Mouse (Mus musculus) olfactory bulb, adult 2 months (tissue): Measurements from ENCODE around the gene Atg4c. TPM values are rescaled to one million over a fixed set of nuclear protein-coding genes. Genes with fewer than 3 reads are reported as not detected.

Experiments used
- H3K27ac ChIP-seq: fragments of 200-500 bp; 2 replicates; pipeline ENCODE4 v1.5.1; 2012; ENCODE audit warnings: low read depth, low read length; ENCODE audit not compliant: insufficient read depth
- H3K4me1 ChIP-seq: fragments of 200-500 bp; 2 replicates; pipeline ENCODE4 v1.6.1; 2012; ENCODE audit warnings: low read length; ENCODE audit not compliant: control insufficient read depth, insufficient read depth
- H3K4me3 ChIP-seq: fragments of 200-500 bp; 2 replicates; pipeline ENCODE4 v1.5.1; 2012; ENCODE audit warnings: mild to moderate bottlenecking, low read depth, low read length, moderate library complexity; ENCODE audit not compliant: insufficient read depth
- CTCF ChIP-seq: fragments of 200-500 bp; IDR thresholded peaks from 2 replicates; pipeline ENCODE4 v1.5.1; 2012; ENCODE audit warnings: low read depth, mild to moderate bottlenecking, low read length, moderate library complexity; ENCODE audit not compliant: insufficient read depth
- POLR2A ChIP-seq: fragments of 200-500 bp; IDR thresholded peaks from 2 replicates; pipeline ENCODE4 v1.6.1; 2012; ENCODE audit warnings: mild to moderate bottlenecking, low read depth, low read length, moderate library complexity; ENCODE audit not compliant: insufficient read depth
- WGBS: fragments of 180-500 bp; shearing (Covaris S2); methylation state at CpG from one replicate; pipeline ENCODE4 v1.1.7; 2018; 5-methylcytosine and 5-hydroxymethylcytosine counted together
- polyA plus RNA-seq: library from polyadenylated mRNA; stranded (reverse); fragments of >200 nt; gene quantifications from 2 replicates; pipeline ENCODE4 v1.2.4, GENCODE M21; 2012; ENCODE audit warnings: low replicate concordance; ENCODE audit not compliant: missing spikeins, insufficient read depth, insufficient read length

Atg4c gene
- polyA plus RNA-seq, 1 experiment, result not detected

DNA sequence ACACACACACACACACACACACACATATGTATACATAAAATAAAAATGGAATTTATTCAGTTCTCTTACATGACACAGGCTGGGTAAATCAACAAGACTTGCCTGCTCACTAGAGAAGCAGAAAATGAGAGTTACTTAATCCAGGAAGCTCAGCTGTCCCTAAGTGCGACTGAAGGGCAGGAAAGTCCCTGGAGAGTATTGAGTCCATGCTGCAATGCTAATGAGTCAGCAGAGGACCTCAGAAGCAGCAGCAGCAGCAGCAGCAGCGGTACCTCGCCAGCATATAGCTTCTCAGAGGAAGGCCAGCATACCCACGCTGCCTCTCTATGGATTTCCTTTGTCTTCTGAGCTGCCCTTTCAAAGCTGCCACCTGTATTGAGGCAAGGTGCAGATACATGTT, 30.2 kb upstream of the Atg4c start:
- 53% methylated on average over 4 of the region's 4 CpGs for WGBS
- no peak overlapping the region for H3K4me3 ChIP-seq
- no peak overlapping the region for H3K27ac ChIP-seq
- peaks cover 3% of the 10 kb centered on the region for H3K4me1 ChIP-seq
- no peak for TF ChIP-seq POLR2A
- no peak for TF ChIP-seq CTCF

DNA sequence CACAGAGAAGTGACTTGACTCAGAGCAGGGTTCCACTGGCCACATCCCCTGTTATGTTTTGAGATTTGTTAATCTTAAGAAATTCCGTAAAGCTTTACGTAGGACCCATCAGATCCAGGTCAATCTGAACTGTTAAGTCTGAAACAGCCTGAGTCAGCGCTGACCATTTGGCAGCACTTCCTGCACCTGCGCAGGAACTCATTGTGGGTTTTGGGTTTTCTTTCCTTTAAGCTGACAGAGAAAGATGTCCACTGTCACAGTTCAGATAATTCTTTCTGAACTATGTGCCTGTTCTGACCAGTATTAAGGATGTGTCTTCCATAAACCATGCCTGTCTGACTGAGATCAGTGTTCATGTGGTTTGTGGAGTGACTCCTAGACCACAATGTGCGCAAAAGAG, 24.9 kb upstream of the Atg4c start:
- H3K4me1 ChIP-seq, result no peaks in the 10 kb centered on the region
- WGBS, result 93% methylated on average over 5 of the region's 5 CpGs
- H3K4me3 ChIP-seq, result no peak overlapping the region
- no peak for TF ChIP-seq POLR2A
- no peak overlapping the region for H3K27ac ChIP-seq

DNA sequence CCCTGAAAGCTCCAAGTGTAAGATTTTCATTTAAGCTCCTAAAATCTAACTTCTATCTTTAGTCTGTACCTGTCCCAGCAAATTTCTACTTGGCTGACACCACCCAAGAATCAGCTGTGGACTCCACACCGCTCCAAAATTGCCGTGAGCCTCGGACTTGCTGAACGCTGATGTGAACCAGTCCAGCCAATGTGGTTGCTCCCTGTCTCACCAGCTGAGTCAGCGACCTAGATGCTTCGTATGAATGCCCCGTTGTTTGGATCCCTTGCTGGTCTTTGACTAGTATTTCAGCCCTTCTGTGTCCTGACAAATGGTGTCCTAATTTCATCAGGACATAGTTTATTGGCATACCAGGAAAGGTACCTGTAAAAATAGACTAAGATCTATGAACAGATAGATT, 19.5 kb upstream of the Atg4c start:
- TF ChIP-seq POLR2A (no peak), CTCF (no peak)
- Histone ChIP-seq H3K4me3 (no peak overlapping the region), H3K4me1 (no peaks in the 10 kb centered on the region), H3K27ac (no peak overlapping the region)
- WGBS, result 84% methylated on average over 7 of the region's 7 CpGs

DNA sequence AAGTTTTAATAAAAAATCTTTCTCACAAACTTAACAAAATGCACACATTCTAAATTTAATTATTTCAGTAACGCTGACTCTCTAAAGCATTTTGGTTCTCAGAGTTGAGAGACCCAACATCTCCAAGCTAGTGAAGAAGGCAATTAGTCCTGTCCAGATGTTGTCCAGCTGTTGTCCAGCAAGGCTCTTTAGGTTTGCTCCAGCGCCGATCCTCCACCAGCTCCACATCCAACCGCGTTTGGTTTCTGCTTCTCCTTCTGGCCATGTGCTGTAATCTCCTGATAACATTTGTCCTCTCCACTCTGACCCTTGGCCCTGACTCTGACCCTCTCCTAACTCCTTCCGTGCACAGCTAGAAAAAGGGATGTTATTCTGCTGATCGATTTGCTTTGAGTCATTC, 16.9 kb upstream of the Atg4c start:
- Histone ChIP-seq H3K27ac (no peak overlapping the region), H3K4me3 (no peak overlapping the region), H3K4me1 (no peaks in the 10 kb centered on the region)
- TF ChIP-seq CTCF, result no peak
- TF ChIP-seq POLR2A, result no peak
- WGBS, result 92% methylated on average over 7 of the region's 7 CpGs

DNA sequence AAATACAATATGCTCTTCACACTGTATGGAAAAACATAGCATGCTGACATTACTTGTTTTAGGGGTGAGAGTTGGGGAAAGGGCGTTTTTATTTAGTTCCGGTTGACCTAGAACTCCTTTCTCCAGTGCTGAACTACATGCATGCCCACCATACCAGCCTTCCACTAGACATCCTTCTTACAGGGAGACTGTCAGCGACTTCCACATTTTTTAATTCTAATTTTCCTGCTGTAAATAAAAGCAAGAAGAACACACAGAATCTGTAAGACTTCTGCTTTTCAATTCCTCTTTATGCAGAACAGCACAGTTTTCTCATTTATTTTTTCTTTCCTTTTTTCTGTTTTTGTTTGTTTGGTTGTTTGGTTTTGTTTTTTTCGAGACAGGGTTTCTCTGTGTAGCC, 16.5 kb upstream of the Atg4c start:
- TF ChIP-seq POLR2A (no peak), CTCF (no peak)
- H3K4me1 ChIP-seq, result no peaks in the 10 kb centered on the region
- H3K4me3 ChIP-seq, result no peak overlapping the region
- no peak overlapping the region for H3K27ac ChIP-seq
- WGBS, result 89% methylated on average over 4 of the region's 4 CpGs

DNA sequence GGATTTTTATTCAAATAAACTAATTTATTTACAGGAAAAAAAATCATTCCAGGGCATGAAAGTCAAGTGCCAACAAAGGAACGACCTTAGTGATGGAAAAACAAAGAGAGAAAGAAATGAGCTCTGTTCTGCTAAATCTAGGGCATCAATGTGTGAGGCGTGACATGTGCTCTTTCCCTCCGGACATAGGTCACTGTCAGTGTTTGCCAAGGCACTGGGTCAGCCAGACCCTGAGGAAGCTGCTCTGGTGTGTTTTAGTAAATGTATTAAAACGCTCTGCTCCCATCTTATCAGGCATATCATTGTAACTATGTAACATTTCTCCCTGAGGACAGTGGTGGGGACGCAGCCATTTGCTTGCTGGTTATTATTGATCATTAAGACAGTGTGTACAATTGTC, 14.9 kb upstream of the Atg4c start:
- TF ChIP-seq CTCF, result no peak
- TF ChIP-seq POLR2A, result no peak
- H3K4me1 ChIP-seq, result no peaks in the 10 kb centered on the region
- 79% methylated on average over 5 of the region's 5 CpGs for WGBS
- no peak overlapping the region for H3K27ac ChIP-seq
- no peak overlapping the region for H3K4me3 ChIP-seq

DNA sequence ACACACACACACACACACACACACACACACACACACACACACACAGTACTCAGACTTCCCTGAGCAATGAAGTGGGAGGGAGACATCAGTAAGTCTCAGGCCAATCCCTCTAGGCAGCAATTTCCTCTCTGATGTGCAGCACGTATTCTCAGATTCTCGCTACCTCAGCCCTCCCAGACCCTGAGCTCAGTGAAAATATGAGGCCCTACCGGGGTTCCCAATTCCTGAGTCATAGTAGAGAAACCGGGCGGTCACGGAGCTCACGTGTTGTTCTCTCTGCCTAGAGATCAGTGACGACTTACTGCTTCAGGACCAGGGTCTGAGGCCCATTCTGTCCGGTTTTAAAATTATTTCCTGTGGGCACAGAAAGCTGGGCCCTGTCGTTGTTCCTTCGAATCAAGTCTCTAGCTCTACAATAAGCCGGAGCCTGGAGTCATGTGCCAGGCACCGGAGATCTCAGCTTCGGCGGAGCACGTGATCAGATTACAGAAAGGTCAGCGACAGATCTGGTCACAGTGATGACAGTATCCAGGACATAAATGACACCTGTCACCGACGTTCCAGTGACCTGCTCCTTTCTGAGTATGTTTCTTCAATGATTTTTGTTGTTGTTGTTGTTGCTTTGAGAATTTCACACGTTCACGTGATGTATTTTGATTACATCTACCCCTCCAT, 14.2 kb upstream of the Atg4c start:
- Histone ChIP-seq H3K4me1 (no peaks in the 10 kb centered on the region), H3K4me3 (no peak overlapping the region), H3K27ac (no peak overlapping the region)
- WGBS, result 70% methylated on average over 21 of the region's 21 CpGs
- no peak for TF ChIP-seq CTCF
- TF ChIP-seq POLR2A, result no peak

DNA sequence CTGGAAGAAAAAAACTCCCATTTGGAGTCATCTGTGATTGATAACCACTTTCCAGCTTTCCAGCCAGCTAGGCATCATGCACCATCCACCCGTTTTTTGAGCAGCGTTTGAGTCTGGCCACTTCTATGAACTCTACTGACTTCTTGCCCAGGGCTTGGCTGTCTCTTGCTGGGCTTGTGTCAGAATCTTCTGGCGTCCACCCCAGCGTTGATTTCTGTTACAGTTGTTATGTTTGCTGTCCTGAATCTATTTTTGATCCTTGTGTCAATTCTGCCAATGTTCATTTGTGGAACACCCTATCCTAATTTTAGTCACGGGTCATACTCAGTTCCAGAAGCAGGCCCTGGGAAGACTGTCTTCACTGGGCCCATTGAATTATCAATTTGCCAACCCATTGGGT, 12.8 kb upstream of the Atg4c start:
- Histone ChIP-seq H3K27ac (no peak overlapping the region), H3K4me3 (no peak overlapping the region), H3K4me1 (no peaks in the 10 kb centered on the region)
- TF ChIP-seq POLR2A, result no peak
- TF ChIP-seq CTCF, result no peak
- WGBS, result 77% methylated on average over 5 of the region's 5 CpGs

DNA sequence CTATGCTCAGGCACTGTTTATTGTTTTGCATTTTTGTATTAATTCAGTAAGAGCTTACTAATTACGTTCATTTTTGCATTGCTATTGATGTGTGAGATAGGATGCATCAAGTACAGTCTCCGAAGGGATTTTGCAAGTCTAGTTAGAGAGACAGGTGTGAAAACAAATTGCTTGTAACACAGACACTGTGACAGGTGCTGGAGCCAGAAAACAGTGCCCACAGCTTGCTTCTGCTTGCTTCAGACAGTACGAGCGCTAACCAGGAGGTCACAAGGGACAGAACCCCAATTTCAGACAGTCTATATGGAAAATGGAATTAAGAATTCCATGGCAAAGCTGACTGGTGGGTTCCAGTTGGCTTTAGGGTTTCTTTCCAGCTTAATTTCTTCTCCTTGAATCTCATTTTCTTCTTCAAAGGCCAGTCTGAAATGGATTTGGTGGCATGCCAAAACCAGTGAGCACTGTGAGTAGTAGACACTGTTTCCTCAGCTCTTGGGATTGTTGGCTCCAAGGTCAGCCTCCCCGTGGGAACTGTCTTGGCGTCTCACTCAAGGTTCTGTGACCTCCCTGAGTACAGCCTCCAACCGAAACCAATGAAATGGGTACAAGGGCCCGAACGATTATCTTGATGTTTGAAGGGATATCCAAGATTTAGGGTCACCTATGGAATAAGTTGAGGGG, 11.9 kb upstream of the Atg4c start:
- WGBS, result 38% methylated on average over 9 of the region's 9 CpGs
- Histone ChIP-seq H3K27ac (no peak overlapping the region), H3K4me1 (no peaks in the 10 kb centered on the region), H3K4me3 (no peak overlapping the region)
- TF ChIP-seq CTCF, result no peak
